Mouse (Mus musculus): ENCODE results near the gene Aak1.

Aak1 gene

DNA sequence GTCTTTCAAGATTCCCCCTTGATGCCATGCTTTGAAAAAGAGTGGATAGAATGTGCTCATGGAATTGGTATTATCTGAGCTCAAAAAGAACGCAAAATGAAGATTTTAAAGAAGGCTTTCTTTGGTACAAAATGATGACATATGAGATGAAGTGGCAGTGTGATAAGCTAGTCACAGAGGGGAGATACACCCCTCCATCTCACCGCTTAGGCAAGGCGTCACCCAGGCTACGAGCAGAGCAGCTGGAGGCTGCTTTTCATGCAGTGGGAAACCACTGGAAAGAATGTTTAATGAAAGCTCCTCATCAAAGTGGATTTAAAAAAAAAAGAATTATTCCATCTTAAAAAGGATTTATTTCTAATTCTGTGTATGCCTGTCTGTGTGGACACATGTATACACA lies 37.5 kb downstream of the Aak1 start:
- no peak for DNase-seq (ENCODE audit: inconsistent ontology term)

DNA sequence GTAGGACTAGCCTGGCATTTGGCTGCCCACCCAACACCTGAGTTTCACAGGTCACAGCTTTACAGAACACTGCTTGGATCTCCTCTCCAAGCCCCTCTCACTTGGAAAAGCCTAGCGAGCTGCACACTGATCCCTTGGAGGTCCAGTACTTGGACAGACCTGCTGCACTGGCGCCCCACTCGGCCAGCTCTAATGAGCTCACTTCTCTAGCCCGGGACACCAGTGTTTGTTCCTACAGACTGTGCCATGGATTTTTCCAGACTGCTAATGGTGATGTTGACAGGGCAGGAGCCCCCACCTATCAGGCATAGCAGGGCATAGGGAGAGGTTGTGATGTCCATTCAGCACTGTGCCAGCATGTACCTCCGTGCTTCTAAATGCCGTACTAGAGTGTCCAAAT lies 48.2 kb downstream of the Aak1 start:
- DNase-seq (ENCODE audit: inconsistent ontology term), result no peak

DNA sequence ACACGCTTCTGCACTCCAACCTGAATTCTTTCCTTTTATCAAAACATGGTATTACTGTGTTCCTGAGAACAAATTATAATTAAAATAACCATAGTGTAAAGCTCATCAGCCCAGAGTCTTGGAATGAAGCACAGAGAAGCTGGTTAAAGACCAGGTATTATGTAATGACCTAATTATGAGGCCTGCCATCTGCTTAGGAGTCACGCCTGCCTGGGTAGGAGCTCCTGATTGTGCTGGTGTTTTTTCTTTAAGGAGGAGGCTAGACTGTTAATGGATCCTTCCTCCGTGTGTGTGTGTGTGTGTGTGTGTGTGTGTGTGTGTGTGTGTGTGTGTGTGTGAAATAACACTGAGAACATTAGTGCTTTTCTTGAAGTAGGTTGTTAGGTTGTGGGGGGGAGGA lies 49.7 kb downstream of the Aak1 start:
- DNase-seq (ENCODE audit: inconsistent ontology term), result no peak

DNA sequence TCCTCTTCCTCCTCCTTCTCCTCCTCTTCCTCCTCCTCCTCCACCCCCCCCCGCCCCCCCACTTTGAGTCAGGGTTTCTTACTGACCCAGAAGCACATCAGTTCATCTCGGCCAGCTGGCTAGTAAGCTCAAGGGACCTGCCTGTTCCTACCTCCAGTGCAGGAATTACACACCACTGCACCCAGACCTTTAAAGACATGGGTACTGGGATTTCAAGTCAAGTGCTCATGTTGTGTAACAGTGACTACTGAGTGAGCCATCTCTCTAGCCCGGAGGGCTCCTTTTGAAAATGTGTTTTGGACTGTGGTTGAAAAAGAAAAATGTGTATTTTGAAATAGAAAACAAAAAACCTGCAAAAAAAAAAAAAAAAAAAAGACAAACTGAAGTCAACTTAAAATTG lies 50.6 kb downstream of the Aak1 start:
- DNase-seq (ENCODE audit: inconsistent ontology term), result no peak

DNA sequence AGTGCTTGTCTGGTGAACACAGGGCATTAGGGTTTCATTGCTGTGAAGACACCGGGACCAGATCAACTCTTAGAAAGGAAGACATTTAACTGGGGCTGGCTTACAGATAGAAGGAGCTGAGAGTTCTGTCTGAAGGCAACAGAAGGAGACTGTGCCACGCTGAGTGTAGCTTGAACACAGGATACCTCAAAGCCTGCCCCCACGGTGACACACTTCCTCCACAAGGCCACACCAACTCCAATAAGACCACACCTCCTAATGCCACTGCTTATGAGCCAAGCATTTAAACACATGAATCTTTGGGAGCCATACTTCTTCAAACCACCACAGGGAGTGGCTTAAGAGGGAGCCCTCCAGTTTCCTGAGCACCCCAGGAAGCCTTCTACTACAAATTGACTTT lies 51.2 kb downstream of the Aak1 start:
- no peak for DNase-seq (ENCODE audit: inconsistent ontology term)

DNA sequence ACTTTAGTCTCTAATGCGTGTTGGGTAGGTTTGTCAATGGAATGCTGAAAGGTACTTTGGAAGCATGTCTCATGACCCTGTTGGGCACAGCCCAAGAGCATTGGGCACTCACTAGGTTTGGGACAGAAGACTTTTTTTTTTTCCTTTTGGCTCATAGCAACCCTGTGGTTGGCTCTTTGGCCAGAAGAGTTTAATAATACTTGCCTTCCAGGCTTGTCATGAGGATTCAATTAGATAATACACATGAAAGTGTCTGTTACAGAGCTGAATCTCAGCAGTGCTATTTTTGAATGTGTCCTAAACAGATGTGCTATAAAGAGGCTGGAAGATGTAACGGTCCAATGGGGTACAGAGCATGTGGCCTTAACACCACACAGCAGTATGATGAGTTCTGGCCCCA lies 56.2 kb downstream of the Aak1 start:
- no peak for DNase-seq (ENCODE audit: inconsistent ontology term)

DNA sequence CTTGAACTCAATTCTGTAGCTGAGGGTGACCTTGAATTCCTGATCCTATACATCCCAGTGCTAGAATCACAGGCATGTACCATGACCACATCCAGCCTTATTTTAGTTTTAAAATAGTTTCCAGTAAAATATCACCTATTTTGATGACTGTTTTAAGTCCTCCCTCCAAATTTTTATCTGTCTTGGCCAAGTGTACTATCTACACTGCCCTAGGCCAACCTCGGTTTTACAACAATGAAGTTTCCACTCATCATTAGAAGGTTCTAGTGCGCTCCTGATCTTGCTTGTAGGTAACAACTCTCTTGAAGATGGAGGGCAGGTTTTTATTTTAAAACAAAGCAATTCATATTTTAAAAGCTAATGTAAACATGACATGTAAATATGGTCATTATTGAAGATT lies 57.9 kb downstream of the Aak1 start:
- DNase-seq (ENCODE audit: inconsistent ontology term), result no peak

DNA sequence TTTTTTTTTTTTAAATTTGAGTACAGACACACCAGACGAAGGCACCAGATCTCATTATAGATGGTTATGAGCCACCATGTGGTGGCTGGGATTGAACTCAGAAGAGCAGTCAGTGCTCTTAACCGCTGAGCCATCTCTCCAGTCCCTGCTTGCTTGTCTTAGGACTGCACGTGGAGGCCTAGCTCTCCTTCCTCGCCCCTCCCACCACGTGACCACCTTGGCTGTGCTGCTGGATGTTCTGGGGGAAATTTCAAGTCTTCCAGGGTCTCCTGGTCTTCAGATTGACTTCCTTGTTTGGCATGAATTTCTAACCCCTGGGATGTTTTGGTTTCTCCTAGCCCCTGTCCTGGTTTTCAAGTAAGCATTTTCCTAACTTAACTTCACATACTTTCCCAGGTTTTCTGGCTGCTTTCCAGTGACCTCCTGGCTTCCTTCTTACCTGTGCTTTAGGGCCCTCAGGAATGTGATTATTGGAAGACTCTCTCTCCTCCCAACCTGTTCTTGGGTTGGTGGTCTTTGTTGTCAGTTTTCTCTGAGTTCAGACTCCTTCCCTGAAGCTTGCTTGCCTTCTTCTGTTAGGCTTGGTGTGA lies 59.3 kb downstream of the Aak1 start:
- DNase-seq (ENCODE audit: inconsistent ontology term), result no peak

DNA sequence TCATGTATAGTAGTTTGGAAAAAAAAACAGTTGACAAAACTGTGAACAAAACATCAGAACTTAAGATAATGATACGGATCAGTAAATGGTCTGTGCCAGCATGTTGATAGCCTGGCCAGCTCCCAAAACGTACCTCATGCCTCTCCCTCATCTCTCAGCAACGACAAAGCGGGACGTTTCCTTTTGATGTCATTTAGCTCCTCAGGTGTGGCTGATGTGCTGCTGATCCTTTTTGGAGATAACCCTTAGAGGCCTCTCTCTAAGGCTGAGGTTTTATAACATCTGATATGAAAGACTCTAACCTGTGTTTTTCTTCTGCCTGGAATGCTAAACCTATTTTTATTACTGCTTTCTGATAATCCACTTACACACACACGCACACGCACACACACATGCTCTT lies 60.6 kb downstream of the Aak1 start:
- no peak for DNase-seq (ENCODE audit: inconsistent ontology term)

DNA sequence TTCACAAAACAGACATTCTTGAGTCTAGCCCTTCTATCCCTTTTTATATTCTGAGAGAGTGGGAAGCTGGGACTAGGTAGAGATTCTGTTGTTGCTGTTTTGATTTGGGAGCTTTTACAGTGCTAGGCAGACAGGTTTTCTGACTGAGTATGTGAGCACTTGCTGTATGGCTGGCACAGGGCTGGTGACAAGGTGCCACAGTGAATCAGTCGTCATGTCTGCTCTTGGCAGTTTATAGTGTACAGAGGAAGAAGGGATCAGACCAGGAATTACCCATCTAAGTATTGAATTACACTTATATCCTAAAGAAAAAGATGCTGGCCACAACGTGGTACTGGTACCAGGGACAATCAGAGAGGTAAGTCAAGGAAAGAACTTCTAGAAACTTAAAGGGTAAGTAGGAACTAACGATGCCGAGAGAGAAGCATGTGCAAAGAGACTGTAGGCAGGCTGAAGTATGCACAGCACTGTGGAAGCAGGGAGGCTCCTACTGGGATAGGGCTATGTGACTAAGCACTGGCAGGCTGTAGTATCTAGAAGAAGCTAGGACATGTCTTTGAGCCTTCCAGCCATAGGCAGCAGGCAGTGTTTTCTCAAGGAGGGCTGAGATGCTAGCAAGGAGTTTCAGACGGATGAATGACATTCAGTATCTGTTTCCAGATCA lies 67.0 kb downstream of the Aak1 start:
- no peak for DNase-seq (ENCODE audit: inconsistent ontology term)

DNA sequence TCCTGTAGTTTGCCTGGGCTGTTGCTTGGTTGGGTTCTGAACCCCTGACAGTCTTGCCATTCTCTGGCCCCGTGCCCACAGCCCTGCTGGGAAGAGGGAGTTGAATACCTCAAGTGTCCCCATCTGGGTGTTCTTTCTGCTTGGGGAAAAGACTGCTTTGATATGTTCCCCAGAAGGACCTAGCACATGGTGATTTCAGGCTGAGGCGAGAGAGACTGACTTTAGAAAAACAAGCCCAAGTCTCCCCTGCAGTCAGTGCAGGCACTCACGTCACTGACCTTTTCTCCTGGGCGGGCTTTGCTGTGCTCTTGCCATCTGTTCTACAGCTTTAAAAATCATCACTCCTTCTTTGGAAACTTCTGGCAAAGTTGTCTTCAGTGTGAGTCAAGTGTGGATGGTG lies 67.9 kb downstream of the Aak1 start:
- DNase-seq (ENCODE audit: inconsistent ontology term), result no peak

DNA sequence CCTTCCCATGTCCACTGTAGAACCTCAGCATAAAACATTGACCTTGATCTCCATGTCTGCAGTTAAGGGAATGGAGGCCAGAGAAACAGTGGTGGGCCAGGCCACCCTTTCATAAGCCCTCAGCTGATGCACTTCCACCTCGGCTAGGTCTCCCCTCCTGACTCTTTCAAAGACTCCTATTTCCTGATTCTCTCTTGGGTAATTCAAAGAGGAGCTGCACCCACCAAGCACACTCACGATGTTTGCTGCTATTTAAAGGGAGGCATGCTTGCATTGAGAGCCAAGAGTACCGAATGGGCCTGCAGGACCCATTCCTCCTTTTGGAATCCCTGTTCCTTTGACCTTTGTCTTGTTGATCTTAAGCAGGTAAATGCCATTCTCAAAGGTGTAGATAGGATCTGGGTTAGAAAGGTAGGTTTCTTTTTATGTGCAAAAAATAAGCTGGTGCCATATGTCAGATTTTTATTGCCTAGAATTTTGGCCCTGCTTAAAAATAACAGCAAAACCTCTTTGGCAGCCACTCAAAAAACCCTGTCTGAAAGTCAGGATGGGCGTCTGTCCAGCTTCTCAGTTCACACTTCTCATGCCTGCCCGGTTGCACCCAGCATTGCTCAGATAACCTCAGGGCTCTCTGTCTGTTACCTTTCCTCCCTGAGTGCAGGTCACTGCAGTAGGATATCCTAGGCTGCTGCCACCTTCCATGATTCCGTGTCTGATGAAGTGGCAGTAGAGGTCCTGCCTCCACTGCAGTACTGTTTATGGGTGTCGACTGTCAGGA lies 68.9 kb downstream of the Aak1 start:
- no peak for DNase-seq (ENCODE audit: inconsistent ontology term)

DNA sequence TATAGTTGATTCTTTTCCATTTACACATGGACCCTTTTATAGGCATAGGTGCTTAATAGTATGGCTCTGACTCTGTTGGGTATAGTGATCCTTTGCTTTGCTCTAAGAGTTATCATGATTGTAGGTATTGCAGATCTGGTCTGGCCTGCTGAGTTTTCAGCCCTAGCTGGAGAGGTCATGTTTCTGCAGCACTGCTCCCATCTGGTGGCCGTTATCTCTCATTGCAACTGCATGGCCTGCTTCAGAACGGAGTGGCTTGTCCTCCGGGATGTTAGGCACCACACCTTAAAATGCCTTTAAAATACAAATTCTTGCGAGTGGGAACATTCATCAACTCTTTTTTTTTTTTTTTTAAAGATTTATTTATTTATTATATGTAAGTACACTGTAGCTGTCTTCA lies 72.6 kb downstream of the Aak1 start:
- DNase-seq (ENCODE audit: inconsistent ontology term), result no peak

DNA sequence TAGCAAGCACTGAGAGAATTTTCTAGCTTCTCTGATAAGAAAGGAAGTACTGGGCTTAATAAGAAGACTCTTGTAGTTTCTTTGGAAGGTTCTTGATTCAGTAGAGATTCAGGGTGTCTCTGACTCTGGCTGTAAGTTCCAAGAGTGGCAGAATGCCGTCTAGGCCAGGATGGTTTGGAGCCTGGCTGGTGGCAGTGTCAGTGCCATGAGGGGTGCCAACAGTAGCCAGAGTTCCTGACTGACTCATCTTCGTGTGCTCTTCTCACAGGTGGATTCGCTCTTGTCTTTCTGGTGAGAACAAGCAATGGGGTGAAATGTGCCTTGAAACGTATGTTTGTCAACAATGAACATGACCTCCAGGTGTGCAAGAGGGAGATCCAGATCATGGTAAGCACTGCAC lies 75.4 kb downstream of the Aak1 start:
- DNase-seq (ENCODE audit: inconsistent ontology term), result no peak

DNA sequence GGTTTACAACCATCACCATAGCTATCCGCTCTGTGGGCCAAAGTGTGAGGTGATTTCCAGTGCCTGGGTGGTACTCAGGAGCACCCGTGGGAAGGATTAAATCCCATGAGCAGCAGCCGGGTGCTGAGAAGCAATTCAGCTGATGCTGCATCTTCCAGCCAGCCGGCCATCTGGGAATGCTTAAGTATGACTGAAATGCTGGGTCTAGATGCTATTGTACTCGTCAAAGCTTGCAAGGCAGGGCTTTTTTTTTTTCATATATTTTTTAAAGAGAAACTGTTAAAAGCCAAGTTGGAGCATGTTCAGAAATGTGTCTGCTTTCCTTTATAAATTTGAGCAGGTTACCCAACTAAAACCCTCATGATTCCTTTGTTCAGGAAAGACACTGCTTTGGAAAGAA lies 85.2 kb downstream of the Aak1 start:
- no peak for DNase-seq (ENCODE audit: inconsistent ontology term)

DNA sequence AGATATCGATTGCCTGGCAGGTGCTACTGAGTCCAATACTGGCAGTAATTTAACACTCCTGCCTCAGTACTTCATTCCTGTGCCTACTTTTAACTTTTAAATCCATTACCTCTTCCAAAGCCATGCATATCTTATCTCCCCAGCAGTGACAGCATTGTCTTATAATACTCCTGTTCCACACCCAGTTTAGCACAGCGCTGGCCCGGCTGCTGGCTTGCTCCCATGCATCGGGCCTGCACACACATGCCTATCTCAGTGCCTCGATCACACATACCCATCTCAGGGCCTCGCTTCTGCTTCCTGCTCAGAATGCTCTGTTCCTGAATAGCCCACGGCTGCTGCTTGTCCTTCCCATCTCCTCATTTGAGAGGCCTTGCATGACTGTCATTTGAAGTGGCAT lies 90.5 kb downstream of the Aak1 start:
- DNase-seq (ENCODE audit: inconsistent ontology term), result no peak

DNA sequence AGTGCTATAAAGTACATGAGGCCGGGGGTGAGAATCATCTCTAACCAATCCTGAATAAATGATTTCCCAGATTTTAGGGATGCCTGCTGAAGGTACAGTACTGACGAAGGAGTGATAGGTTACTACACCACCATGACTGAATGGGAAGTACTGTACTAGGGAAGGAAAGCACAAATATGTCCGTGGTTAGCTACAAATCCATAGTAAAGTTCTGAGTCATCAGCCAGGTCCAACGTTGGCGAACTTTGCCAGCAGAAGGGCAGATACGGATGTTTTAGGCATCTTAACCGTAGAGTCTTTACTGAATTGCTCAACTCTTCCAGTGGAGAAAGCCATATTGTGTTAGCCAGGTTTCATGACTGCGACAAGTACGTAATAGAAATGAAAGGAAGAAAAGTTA lies 91.6 kb downstream of the Aak1 start:
- no peak for DNase-seq (ENCODE audit: inconsistent ontology term)

DNA sequence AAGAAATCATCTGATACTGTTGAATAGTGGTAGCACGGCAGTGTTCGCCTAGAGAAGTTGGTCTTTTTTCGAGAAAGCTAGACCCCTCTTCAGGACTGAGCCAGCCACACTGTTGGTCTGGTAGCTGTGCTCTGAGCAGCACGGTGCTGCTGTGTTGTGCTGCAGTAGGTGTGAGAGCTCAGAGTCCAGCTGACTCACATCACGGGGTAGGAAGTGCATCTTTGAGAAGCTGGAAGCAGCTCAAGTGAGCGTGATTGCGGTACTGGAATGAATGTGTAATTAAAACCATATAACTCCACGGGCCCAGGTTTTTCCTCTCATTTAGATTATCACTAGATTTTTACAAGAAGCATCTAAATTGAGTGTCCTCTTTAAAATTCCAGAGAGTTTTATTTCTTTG lies 97.8 kb downstream of the Aak1 start:
- no peak for DNase-seq (ENCODE audit: inconsistent ontology term)

DNA sequence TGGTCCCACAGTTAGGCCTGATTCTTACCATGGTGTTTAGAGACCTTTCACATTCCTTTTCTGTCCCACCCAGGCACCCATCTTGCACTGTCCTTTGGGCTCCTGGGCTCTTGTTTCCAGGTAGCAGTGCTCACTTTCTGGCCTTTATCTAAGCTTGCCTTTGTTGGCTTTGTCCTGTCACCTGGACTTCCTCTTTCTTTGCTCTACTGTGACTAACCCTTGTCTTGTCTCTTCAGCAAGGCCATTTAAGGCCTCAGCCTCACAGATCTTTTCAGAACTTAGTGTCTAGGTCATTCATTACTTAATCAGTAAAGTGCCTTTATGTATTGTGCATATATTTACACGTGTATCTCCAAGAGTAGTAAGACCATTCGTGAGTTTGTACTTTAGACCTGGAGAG lies 99.4 kb downstream of the Aak1 start:
- DNase-seq (ENCODE audit: inconsistent ontology term), result no peak

DNA sequence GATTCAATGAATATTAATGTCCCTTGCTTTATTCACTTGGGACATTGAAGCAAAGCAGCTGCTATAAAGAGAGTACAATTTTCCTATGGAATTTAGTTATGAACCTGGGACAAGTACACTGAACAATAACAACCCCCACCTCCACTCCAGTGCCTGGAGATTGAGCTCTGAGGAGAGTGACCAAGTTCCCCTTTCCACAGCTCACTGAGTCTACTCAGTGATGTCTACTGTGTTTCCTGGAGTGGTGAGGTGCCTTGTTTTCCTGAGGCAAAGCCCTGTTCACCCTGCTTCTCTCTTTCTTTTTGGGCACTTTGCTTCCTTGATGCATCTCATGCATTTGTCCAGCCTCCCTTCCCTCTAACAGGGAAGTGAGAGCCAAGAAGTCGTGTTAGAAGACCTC lies 100.8 kb downstream of the Aak1 start:
- DNase-seq (ENCODE audit: inconsistent ontology term), result no peak

DNA sequence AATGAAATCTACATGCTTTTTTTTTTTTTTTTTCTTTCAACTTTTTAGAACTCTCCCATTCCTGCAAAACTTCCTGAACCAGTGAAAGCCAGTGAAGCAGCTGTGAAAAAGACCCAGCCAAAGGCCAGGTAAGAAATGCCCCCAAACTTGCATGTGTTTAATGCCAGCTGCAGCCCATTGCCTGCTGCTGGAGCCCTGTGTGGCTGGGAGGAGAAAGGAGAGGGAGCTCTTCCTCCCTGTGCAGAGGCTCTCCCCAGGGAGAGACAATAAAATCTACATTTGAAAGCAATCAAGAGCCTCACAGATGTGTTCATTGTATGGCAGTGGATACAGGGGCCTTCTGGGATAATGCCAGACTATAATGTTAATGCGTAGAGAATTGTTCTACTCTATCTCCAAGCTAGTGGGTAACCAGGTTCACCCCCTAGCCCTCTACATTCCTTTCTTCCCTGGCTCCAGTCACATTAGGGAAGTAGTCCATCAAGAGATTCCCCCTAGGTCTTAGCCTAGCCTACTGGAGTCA lies 101.5 kb downstream of the Aak1 start:
- no peak for DNase-seq (ENCODE audit: inconsistent ontology term)

DNA sequence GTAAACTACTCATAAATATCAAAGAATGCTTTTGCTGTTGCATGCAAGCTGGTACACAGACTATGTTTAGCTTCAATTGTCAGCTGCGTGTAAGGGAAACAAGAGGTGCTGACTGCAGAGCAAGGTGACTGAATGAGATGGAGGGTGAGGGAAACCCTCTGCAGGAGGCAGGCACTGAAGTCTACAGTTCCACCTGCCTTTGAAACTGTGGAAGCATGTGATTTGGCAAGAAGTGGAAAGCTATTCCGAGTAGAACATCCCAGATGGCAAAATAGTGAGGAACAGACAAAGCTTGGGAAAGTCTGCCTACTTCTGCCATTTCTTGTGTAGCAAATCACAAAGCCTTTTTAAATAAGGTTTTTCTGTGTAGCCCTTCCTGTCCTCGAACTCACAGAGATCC lies 106.4 kb downstream of the Aak1 start:
- DNase-seq (ENCODE audit: inconsistent ontology term), result no peak

DNA sequence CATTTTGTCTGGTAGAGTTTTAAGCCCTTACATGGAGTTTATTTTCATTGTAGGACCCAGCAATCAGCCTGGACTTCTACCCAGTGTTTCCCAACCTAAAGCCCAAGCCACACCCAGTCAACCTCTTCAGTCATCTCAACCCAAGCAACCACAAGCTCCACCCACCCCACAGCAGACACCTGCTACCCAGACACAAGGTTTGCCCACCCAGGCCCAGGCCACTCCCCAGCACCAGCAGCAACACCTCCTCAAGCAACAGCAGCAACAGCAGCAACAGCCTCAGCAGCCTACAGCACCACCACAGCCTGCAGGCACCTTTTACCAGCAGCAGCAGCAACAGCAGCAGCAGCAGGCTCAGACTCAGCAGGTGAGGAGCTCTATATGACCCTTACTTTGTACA lies 106.9 kb downstream of the Aak1 start:
- no peak for DNase-seq (ENCODE audit: inconsistent ontology term)

Measured in Muller cell, postnatal 12 days (primary cell).